8 mouse cellular contexts compared by ENCODE assay signal in genomic region chr5:111465811-111466299, GRCm38 (mm10). TPM values are rescaled to one million over a fixed set of nuclear protein-coding genes. Genes with fewer than 3 reads are reported as not detected.
DNase-seq lines count a peak whose midpoint lies in the region.

No protein-coding gene starts in this region.

- H3K4me1 ChIP-seq in midbrain, embryonic 10.5 days: peaks cover 16% of the 10 kb centered on the region

- H3K36me3 ChIP-seq in midbrain, embryonic 10.5 days: no peaks in the 10 kb centered on the region

- no peaks in the 10 kb centered on the region for H3K27me3 ChIP-seq in midbrain, embryonic 10.5 days (ENCODE audit: low read depth, poor library complexity, severe bottlenecking)

- intact Hi-C loops in heart, postnatal 25 days (cut with DNase I): loop anchor here (2.0 to 5.0 kb wide), 2 partner anchors 49 to 211 kb away; partner anchors contain the start of gene Mn1

- 70% methylated on average over 11 of the region's 11 CpGs for WGBS in midbrain, embryonic 10.5 days

- H3K4me3 ChIP-seq in midbrain, embryonic 10.5 days: no peak overlapping the region

- H3K27ac ChIP-seq in midbrain, embryonic 10.5 days (replicated peaks): peak overlapping the region; percentile 80

- DNase-seq in adrenal gland, postnatal 10 days: peak; percentile 52
- peak; percentile 33 for DNase-seq in fibroblast of lung, adult 2 months (ENCODE audit: low read depth)
- DNase-seq in heart, postnatal 25 days (ENCODE audit: low spot score): peak; percentile 73
- DNase-seq in kidney, postnatal 36 days: peak; percentile 75 to 83
- DNase-seq in midbrain, embryonic 10.5 days (ENCODE audit: low spot score): peak; percentile 34
- DNase-seq in c-Kit-positive CD71-positive TER-119-positive erythroid progenitor cells, embryonic 14.5 days (ENCODE audit: low spot score): no peak
- DNase-seq in spleen, postnatal 14 days (ENCODE audit: low spot score in 2 of 2): no peak
- no peak for DNase-seq in urinary bladder, postnatal 14 days (ENCODE audit: low spot score)

- H3K9me3 ChIP-seq in midbrain, embryonic 10.5 days (replicated peaks): peaks cover 4% of the 10 kb centered on the region; the same call in 1 of the 2 replicates

RNA-seq across cellular contexts. Expression of gene Mn1, which starts 48.7 kb away (rescaled TPM):
- total RNA-seq in adrenal gland, postnatal 10 days (2021): 1 to 10 TPM; 6.4 to 8.5 TPM
- 10 to 100 TPM; 16.7 to 20.5 TPM for total RNA-seq in heart, postnatal 25 days (2021)
- polyA plus RNA-seq in midbrain, embryonic 10.5 days (2016; fragmentation: Nextera tagmentation; extraction: Ambion mirVana): 53.0 and 63.2 TPM in 2 replicates

Comparison
In these comparisons a context has a peak if more than half of its experiments do, and no peak if none do; other contexts are left out.
1. DNase-seq: peak in adrenal gland, postnatal 10 days (single experiment), fibroblast of lung, adult 2 months (single experiment), heart, postnatal 25 days (single experiment), kidney, postnatal 36 days (2 of 2) and midbrain, embryonic 10.5 days (single experiment); none in c-Kit-positive CD71-positive TER-119-positive erythroid progenitor cells, embryonic 14.5 days (single experiment), spleen, postnatal 14 days (0 of 2) and urinary bladder, postnatal 14 days (single experiment).